Comparison of ENCODE assay signal across 7 mouse cellular contexts in the genomic region with DNA sequence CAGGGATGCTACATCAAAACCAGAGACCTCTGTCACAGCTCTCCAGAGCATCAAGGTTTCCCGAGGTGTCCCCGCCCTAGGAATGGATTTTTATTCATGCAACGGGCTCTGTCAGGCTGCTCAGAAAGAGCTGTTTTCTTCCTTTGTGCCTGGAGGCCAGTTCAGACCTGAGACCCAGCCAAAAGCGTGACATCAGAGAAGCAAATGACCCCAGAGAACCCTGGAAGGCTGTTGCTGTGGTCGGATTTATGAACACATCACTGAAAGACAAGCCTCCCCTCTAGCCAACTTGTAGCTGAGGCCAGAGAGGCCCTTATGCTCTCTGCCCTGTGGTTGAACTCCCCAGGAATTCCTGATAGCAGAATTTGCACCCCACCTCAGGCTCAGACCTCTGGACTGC.
DNase-seq lines count a peak whose midpoint lies in the region; ATAC-seq lines count a peak whose summit lies in the region.

No protein-coding gene starts in this region.

- H3K4me1 ChIP-seq in heart, embryonic 14.5 days (ENCODE audit: control insufficient read depth in 2 of 2, insufficient read depth in 2 of 2, low read length in 2 of 2), result peaks cover 58 to 67% of the 10 kb centered on the region in 2 experiments
- peaks cover 80% of the 10 kb centered on the region for H3K4me1 ChIP-seq in limb, embryonic 12.5 days (replicated peaks)
- peaks cover 64% of the 10 kb centered on the region for H3K4me1 ChIP-seq in hindbrain, embryonic 14.5 days (replicated peaks; ENCODE audit: control insufficient read depth, insufficient read depth, low read length)

- ATAC-seq in heart, embryonic 14.5 days (ENCODE audit: insufficient number of reproducible peaks, insufficient read depth, low FRiP score, low read depth), result no peak
- no peak; the same call in 1 of the 2 replicates for ATAC-seq in limb, embryonic 12.5 days (ENCODE audit: insufficient number of reproducible peaks, insufficient read depth, low FRiP score, low TSS enrichment, low read depth)
- ATAC-seq in hindbrain, embryonic 14.5 days (ENCODE audit: low FRiP score), result no peak

- H3K9me3 ChIP-seq in heart, embryonic 14.5 days (ENCODE audit: control insufficient read depth, low read length), result no peaks in the 10 kb centered on the region
- no peaks in the 10 kb centered on the region for H3K9me3 ChIP-seq in limb, embryonic 12.5 days
- H3K9me3 ChIP-seq in hindbrain, embryonic 14.5 days (ENCODE audit: control insufficient read depth, low read length), result no peaks in the 10 kb centered on the region

- H3K4me3 ChIP-seq in heart, embryonic 14.5 days (ENCODE audit: control insufficient read depth in 1 of 2, insufficient read depth in 1 of 2, low read depth in 1 of 2, low read length in 2 of 2), result no peak overlapping the region
- no peak overlapping the region for H3K4me3 ChIP-seq in limb, embryonic 12.5 days (replicated peaks)
- H3K4me3 ChIP-seq in hindbrain, embryonic 14.5 days (replicated peaks; ENCODE audit: low read length), result no peak overlapping the region

- no peaks in the 10 kb centered on the region for H3K36me3 ChIP-seq in heart, embryonic 14.5 days (ENCODE audit: control insufficient read depth, insufficient read depth, low read length)
- H3K36me3 ChIP-seq in limb, embryonic 12.5 days, result no peaks in the 10 kb centered on the region
- H3K36me3 ChIP-seq in hindbrain, embryonic 14.5 days (replicated peaks; ENCODE audit: control insufficient read depth, insufficient read depth), result no peaks in the 10 kb centered on the region

- no peaks in the 10 kb centered on the region for H3K27me3 ChIP-seq in heart, embryonic 14.5 days (ENCODE audit: control insufficient read depth, insufficient read depth, low read length)
- peaks cover 34% of the 10 kb centered on the region for H3K27me3 ChIP-seq in limb, embryonic 12.5 days
- 0 out of 2 replicates have a peak, but pooled peaks cover 6% of the 10 kb centered on the region for H3K27me3 ChIP-seq in hindbrain, embryonic 14.5 days (ENCODE audit: control insufficient read depth, insufficient read depth, low read length)

- peak; percentile 92 for DNase-seq in Muller cell, postnatal 12 days (ENCODE audit: inconsistent ontology term)
- DNase-seq in adipocyte (ENCODE audit: low spot score), result peak; percentile 34
- no peak for DNase-seq in left cerebral cortex, adult 9 months (ENCODE audit: low spot score in 2 of 2)
- DNase-seq in hindbrain, embryonic 14.5 days (ENCODE audit: low spot score), result no peak
- DNase-seq in frontal cortex, adult 2 months (ENCODE audit: extremely low spot score in 1 of 2, low spot score in 1 of 2), result no peak

- WGBS in heart, embryonic 14.5 days, result 53% methylated on average over 5 of the region's 5 CpGs
- WGBS in limb, embryonic 12.5 days, result 49% methylated on average over 5 of the region's 5 CpGs
- 39% methylated on average over 5 of the region's 5 CpGs for WGBS in hindbrain, embryonic 14.5 days

- peak overlapping the region; percentile 23; the same call in 1 of the 2 replicates for H3K4me2 ChIP-seq in heart, embryonic 14.5 days (ENCODE audit: low read length)
- no peak overlapping the region for H3K4me2 ChIP-seq in limb, embryonic 12.5 days
- no peak overlapping the region for H3K4me2 ChIP-seq in hindbrain, embryonic 14.5 days (replicated peaks)

- peak overlapping the region; percentile 47; the same call in 1 of the 2 replicates for H3K9ac ChIP-seq in heart, embryonic 14.5 days (ENCODE audit: low read length)
- no peak overlapping the region for H3K9ac ChIP-seq in limb, embryonic 12.5 days (replicated peaks)
- no peak overlapping the region for H3K9ac ChIP-seq in hindbrain, embryonic 14.5 days

- peak overlapping the region; percentile 54 to 66 for H3K27ac ChIP-seq in heart, embryonic 14.5 days (replicated peaks in 1 of 2; ENCODE audit: control insufficient read depth in 1 of 2, insufficient read depth in 1 of 2, low read depth in 2 of 2, low read length in 2 of 2)
- peak overlapping the region; percentile 42 for H3K27ac ChIP-seq in limb, embryonic 12.5 days
- no peak overlapping the region for H3K27ac ChIP-seq in hindbrain, embryonic 14.5 days

Comparison
In these comparisons a context has a peak if more than half of its experiments do, and no peak if none do; other contexts are left out.
1. DNase-seq: peak in Muller cell, postnatal 12 days (single experiment) and adipocyte (single experiment); none in left cerebral cortex, adult 9 months (0 of 2), hindbrain, embryonic 14.5 days (single experiment) and frontal cortex, adult 2 months (0 of 2).